ENCODE assay signal across 22 mouse cellular contexts in the genomic region with DNA sequence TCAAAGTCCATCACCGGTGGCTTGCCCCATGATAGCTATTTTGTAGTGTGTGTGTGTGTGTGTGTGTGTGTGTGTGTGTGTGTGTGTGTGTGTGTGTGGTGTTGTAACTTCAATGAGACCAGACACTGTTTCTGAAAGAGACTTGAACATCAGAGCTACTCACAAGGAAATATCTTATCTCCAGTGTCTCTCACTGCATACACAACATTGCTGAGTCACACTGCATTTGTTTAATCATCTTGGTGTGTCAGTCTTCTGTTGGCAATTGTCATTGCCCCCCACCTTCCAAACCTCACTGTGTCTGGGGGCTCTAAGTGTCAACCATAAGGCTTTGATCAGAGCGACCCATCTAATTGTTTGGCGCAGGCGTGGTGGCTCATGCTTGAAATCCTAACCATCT. TPM values are rescaled to one million over a fixed set of nuclear protein-coding genes. Genes with fewer than 3 reads are reported as not detected.
A peak's percentile ranks its signal among the peaks of the same experiment; 100 is the strongest.
DNase-seq lines count a peak whose midpoint lies in the region; ATAC-seq lines count a peak whose summit lies in the region.
"Had no signal": no experiment of that assay in that cellular context is flagged by ENCODE, and none has a peak within 500 bp of the region (broad histone marks: within the 10 kb centered on the region; RNA-seq: fewer than 3 reads in every experiment).

No protein-coding gene starts in this region.

- H3K4me3 ChIP-seq in liver, embryonic 13.5 days (replicated peaks), result no peak overlapping the region
- H3K4me3 ChIP-seq in forebrain, embryonic 10.5 days, result no peak overlapping the region
- H3K4me3 ChIP-seq in midbrain, embryonic 13.5 days (replicated peaks), result no peak overlapping the region
- H3K4me3 ChIP-seq: heart, embryonic 13.5 days had no signal

- H3K36me3 ChIP-seq in liver, embryonic 13.5 days, result no peaks in the 10 kb centered on the region
- no peaks in the 10 kb centered on the region for H3K36me3 ChIP-seq in forebrain, embryonic 10.5 days (replicated peaks)
- H3K36me3 ChIP-seq in midbrain, embryonic 13.5 days, result no peaks in the 10 kb centered on the region
- H3K36me3 ChIP-seq: heart, embryonic 13.5 days had no signal

- 66% methylated on average over 4 of the region's 4 CpGs for WGBS in liver, embryonic 13.5 days (ENCODE audit: insufficient replicate concordance)
- WGBS in forebrain, embryonic 10.5 days, result 92% methylated on average over 4 of the region's 4 CpGs
- WGBS in midbrain, embryonic 13.5 days, result 96% methylated on average over 4 of the region's 4 CpGs

- H3K27ac ChIP-seq in liver, embryonic 13.5 days, result no peak overlapping the region
- no peak overlapping the region for H3K27ac ChIP-seq in forebrain, embryonic 10.5 days
- no peak overlapping the region for H3K27ac ChIP-seq in midbrain, embryonic 13.5 days
- H3K27ac ChIP-seq: heart, embryonic 13.5 days; hindbrain, embryonic 14.5 days; hindbrain, postnatal 0 days had no signal

- no peaks in the 10 kb centered on the region for H3K9me3 ChIP-seq in liver, embryonic 13.5 days (replicated peaks)
- H3K9me3 ChIP-seq in forebrain, embryonic 10.5 days, result no peaks in the 10 kb centered on the region
- no peaks in the 10 kb centered on the region for H3K9me3 ChIP-seq in midbrain, embryonic 13.5 days
- H3K9me3 ChIP-seq: heart, embryonic 13.5 days had no signal

- 0 out of 2 replicates have a peak, but pooled peaks have one; percentile 43 for ATAC-seq in liver, embryonic 13.5 days (ENCODE audit: low read depth)
- ATAC-seq in megakaryocyte-erythroid progenitor cell, adult 5-6 weeks (replicated peaks; ENCODE audit: low FRiP score, low TSS enrichment, poor library complexity, severe bottlenecking), result peak; percentile 45
- no peak for ATAC-seq in midbrain, embryonic 13.5 days
- ATAC-seq: forebrain, embryonic 14.5 days; forebrain, postnatal 0 days; hindbrain, postnatal 0 days; inflammation-experienced regulatory T-cells, adult 6 months had no signal

- no peak overlapping the region for H3K9ac ChIP-seq in liver, embryonic 13.5 days
- no peak overlapping the region for H3K9ac ChIP-seq in midbrain, embryonic 13.5 days (replicated peaks)
- H3K9ac ChIP-seq: forebrain, postnatal 0 days; heart, embryonic 13.5 days; hindbrain, embryonic 14.5 days had no signal

- no peak for DNase-seq in liver, embryonic 13.5 days
- DNase-seq in liver (no peak), NIH3T3 (ENCODE audit: low read depth) (peak; percentile 2)
- DNase-seq in forebrain, embryonic 10.5 days (ENCODE audit: extremely low spot score, low spot score), result no peak
- DNase-seq: adrenal gland, adult 2 months; adrenal gland, postnatal 14 days; cerebellum, adult 11 months; cerebellum, adult 8-10 months; cerebellum, postnatal 10 days; cerebellum, postnatal 36 days; forebrain, postnatal 0 days; gastrocnemius, postnatal 25 days; heart, adult 18-20 months; heart, postnatal 14 days; heart, postnatal 4 days had no signal

- no peaks in the 10 kb centered on the region for H3K27me3 ChIP-seq in liver, embryonic 13.5 days
- H3K27me3 ChIP-seq in forebrain, embryonic 10.5 days (ENCODE audit: poor library complexity, severe bottlenecking), result no peaks in the 10 kb centered on the region
- H3K27me3 ChIP-seq in midbrain, embryonic 13.5 days, result peaks cover 10% of the 10 kb centered on the region
- H3K27me3 ChIP-seq: heart, embryonic 13.5 days had no signal

- H3K4me2 ChIP-seq in liver, embryonic 13.5 days, result no peak overlapping the region
- H3K4me2 ChIP-seq in midbrain, embryonic 13.5 days (replicated peaks), result no peak overlapping the region
- H3K4me2 ChIP-seq: heart, embryonic 13.5 days; hindbrain, embryonic 14.5 days had no signal

- 0 out of 2 replicates have a peak, but pooled peaks cover 4% of the 10 kb centered on the region for H3K4me1 ChIP-seq in liver, embryonic 13.5 days (replicated peaks)
- H3K4me1 ChIP-seq in forebrain, embryonic 10.5 days, result no peaks in the 10 kb centered on the region
- no peaks in the 10 kb centered on the region for H3K4me1 ChIP-seq in midbrain, embryonic 13.5 days (replicated peaks)
- H3K4me1 ChIP-seq: heart, embryonic 13.5 days had no signal

RNA-seq across cellular contexts. Expression of gene Klf5, which starts 13.0 kb away (rescaled TPM):
- polyA plus RNA-seq in liver, embryonic 13.5 days (2015; fragmentation: Nextera tagmentation; extraction: Ambion mirVana), result 0.98 and 1.6 TPM in 2 replicates
- total RNA-seq in megakaryocyte-erythroid progenitor cell, adult 5-6 weeks (2014; fragmentation: Nextera tagmentation), result 3.3 and 3.4 TPM in 2 replicates
- 0.46 and 3.1 TPM in 2 replicates for total RNA-seq in megakaryocyte-erythroid progenitor cell, adult 5-6 weeks (2017)
- polyA plus RNA-seq in forebrain, embryonic 10.5 days (2016; fragmentation: Nextera tagmentation; extraction: Ambion mirVana), result 1.0 and 1.1 TPM in 2 replicates
- polyA plus RNA-seq in midbrain, embryonic 13.5 days (2015; fragmentation: Nextera tagmentation; extraction: Ambion mirVana), result 2.4 TPM in 2 replicates
- polyA plus RNA-seq: inflammation-experienced regulatory T-cells, adult 6 months had no signal
